Mouse (Mus musculus) hindbrain, embryonic 10.5 days (tissue): ENCODE measurements around the gene Olfr1177-ps. TPM values are rescaled to one million over a fixed set of nuclear protein-coding genes. Genes with fewer than 3 reads are reported as not detected.

Experiments
- DNase-seq: peaks from one replicate; pipeline ENCODE4 v3.0.0-alpha.2; 2017; ENCODE audit warnings: low spot score
- H3K27ac ChIP-seq: fragments of 300-500 bp; sonication (generic); 2 replicates; pipeline ENCODE4 v1.5.1; 2016; ENCODE audit warnings: mild to moderate bottlenecking, moderate library complexity
- H3K27me3 ChIP-seq: fragments of 300-500 bp; sonication (generic); 2 replicates; pipeline ENCODE4 v1.6.1; 2016; ENCODE audit warnings: mild to moderate bottlenecking; ENCODE audit not compliant: poor library complexity, insufficient read depth, severe bottlenecking
- H3K36me3 ChIP-seq: fragments of 300-500 bp; sonication (generic); 2 replicates; pipeline ENCODE4 v1.6.1; 2016; ENCODE audit warnings: mild to moderate bottlenecking, moderate library complexity
- H3K4me1 ChIP-seq: fragments of 300-500 bp; sonication (generic); replicated peaks from 2 replicates; pipeline ENCODE4 v1.6.1; 2016; ENCODE audit warnings: mild to moderate bottlenecking
- H3K4me3 ChIP-seq: fragments of 300-500 bp; sonication (generic); 2 replicates; pipeline ENCODE4 v1.5.1; 2016; ENCODE audit warnings: mild to moderate bottlenecking, moderate library complexity
- H3K9me3 ChIP-seq: fragments of 300-500 bp; sonication (generic); 2 replicates; pipeline ENCODE4 v1.6.1; 2016; ENCODE audit warnings: mild to moderate bottlenecking, moderate library complexity
- WGBS: fragments of 180-500 bp; shearing (Covaris S2); methylation state at CpG from one replicate; pipeline ENCODE4 v1.1.7; 2016; 5-methylcytosine and 5-hydroxymethylcytosine counted together
- polyA plus RNA-seq: library from polyadenylated mRNA; unstranded; fragments of >200 nt; fragmentation: Nextera tagmentation; extraction: Ambion mirVana; gene quantifications from 2 replicates; pipeline ENCODE4 v1.2.1, GENCODE M21; 2016

The Olfr1177-ps gene
- polyA plus RNA-seq: not detected in 2 replicates

- Histone ChIP-seq H3K4me3 (no peak within 1 kb of the TSS), H3K36me3 (no peaks in the 10 kb centered on the region), H3K4me1 (no peaks in the 10 kb centered on the region), H3K9me3 (no peaks in the 10 kb centered on the region), H3K27ac (no peak within 1 kb of the TSS), H3K27me3 (no peaks in the 10 kb centered on the region)
- 88% methylated on average over 1 of the region's 1 CpGs for WGBS
- no peak for DNase-seq
These were observed at the start of gene Olfr1177-ps for GRCm38 (mm10) chr2:88346392-88346791. TSS of gene Olfr1177-ps (minus strand) at chr2:88346492.

GRCm38 (mm10) chr2:88386762-88387161 is 40.5 kb upstream of the Olfr1177-ps start, which contains the start of gene Olfr1178:
TSS of gene Olfr1178 (plus strand) at chr2:88387062.
- Histone ChIP-seq H3K36me3 (no peaks in the 10 kb centered on the region), H3K4me1 (no peaks in the 10 kb centered on the region), H3K9me3 (no peaks in the 10 kb centered on the region), H3K27me3 (no peaks in the 10 kb centered on the region), H3K27ac (no peak within 1 kb of the TSS), H3K4me3 (no peak within 1 kb of the TSS)
- no peak for DNase-seq
- WGBS: 87% methylated on average over 1 of the region's 1 CpGs

DNA sequence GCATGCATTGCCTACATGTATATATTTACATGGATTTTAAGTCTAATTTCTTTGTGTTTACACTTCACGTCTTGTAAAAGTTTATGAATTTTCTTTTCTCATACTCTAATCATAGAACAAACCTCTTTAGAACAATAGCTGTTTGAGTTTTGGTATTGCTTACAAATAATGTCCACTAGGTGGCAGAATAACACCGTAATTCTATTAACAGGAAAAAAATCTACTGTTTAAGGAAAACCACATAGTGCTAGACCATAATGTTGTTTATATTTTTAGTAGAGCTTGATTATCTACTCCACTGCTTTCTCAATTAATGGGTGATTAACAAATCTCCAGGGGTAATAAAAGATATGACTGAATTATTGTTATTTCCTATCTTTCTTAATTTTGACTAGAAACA is 10.0 kb upstream of the Olfr1177-ps start:
- Histone ChIP-seq H3K9me3 (no peaks in the 10 kb centered on the region), H3K36me3 (no peaks in the 10 kb centered on the region), H3K4me3 (no peak overlapping the region), H3K27ac (no peak overlapping the region), H3K27me3 (no peaks in the 10 kb centered on the region), H3K4me1 (no peaks in the 10 kb centered on the region)
- DNase-seq: no peak
- 2% methylated on average over 2 of the region's 2 CpGs for WGBS

DNA sequence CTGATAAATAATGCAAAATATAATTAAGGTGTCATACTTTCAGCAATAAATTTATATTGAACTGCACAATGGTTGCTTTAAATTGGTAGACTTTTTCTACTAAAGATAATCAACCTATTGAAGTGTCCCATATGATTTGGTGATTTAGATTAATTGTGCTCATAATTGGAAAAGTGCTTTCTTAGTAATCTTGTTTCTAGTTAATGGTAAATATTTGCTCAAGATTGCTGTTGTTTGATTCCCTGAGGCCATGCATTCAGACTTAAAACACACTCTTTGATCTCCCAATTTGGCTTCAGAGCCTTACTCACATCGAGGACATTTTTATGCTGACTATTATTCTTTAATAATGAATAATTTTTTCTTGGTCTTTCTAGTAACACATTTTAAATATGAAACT is 9.9 kb downstream of the Olfr1177-ps start, which contains the start of gene Olfr1176:
Gene Olfr1176, plus strand, starts transcription at position 301 of the 400 bp plus-strand sequence.
- whole genome bisulfite sequencing: 84% methylated on average over 1 of the region's 1 CpGs

GRCm38 (mm10) chr2:88327115-88327514 is 19.2 kb downstream of the Olfr1177-ps start, which contains the start of gene Olfr1175-ps:
TSS of gene Olfr1175-ps (minus strand) at chr2:88327215.
- Histone ChIP-seq H3K27me3 (no peaks in the 10 kb centered on the region), H3K4me3 (no peak within 1 kb of the TSS), H3K36me3 (no peaks in the 10 kb centered on the region), H3K4me1 (no peaks in the 10 kb centered on the region), H3K9me3 (no peaks in the 10 kb centered on the region), H3K27ac (no peak within 1 kb of the TSS)
- 91% methylated on average over 2 of the region's 2 CpGs for WGBS
- DNase-seq: no peak

More for the DNA sequence above, 9.9 kb downstream of the Olfr1177-ps start, which contains the start of gene Olfr1176:
- DNase-seq: no peak
- no peaks in the 10 kb centered on the region for H3K4me1 ChIP-seq
- H3K36me3 ChIP-seq: no peaks in the 10 kb centered on the region
- H3K9me3 ChIP-seq: no peaks in the 10 kb centered on the region
- H3K27ac ChIP-seq: no peak within 1 kb of the TSS
- no peaks in the 10 kb centered on the region for H3K27me3 ChIP-seq
- no peak within 1 kb of the TSS for H3K4me3 ChIP-seq

GRCm38 (mm10) chr2:88315035-88315434 is 31.3 kb downstream of the Olfr1177-ps start, which contains the start of gene Olfr1174-ps:
TSS of gene Olfr1174-ps (minus strand) at chr2:88315135.
- Histone ChIP-seq H3K27me3 (no peaks in the 10 kb centered on the region), H3K9me3 (no peaks in the 10 kb centered on the region), H3K36me3 (no peaks in the 10 kb centered on the region), H3K4me1 (no peaks in the 10 kb centered on the region), H3K27ac (no peak within 1 kb of the TSS), H3K4me3 (no peak within 1 kb of the TSS)
- WGBS: 95% methylated on average over 4 of the region's 4 CpGs
- DNase-seq: no peak

Other genes with a start within 250 kb of the Olfr1177-ps start
- gene Olfr1166, start 218.2 kb downstream of the Olfr1177-ps start, polyA plus RNA-seq: not detected in 2 replicates
- not detected in 2 replicates for gene Olfr1167, start 191.3 kb downstream of the Olfr1177-ps start, polyA plus RNA-seq
- not detected in 2 replicates for gene Olfr1168, start 164.6 kb downstream of the Olfr1177-ps start, polyA plus RNA-seq
- not detected in 2 replicates for gene Olfr1170, start 118.2 kb downstream of the Olfr1177-ps start, polyA plus RNA-seq
- not detected in 2 replicates for gene Olfr1173, start 66.6 kb downstream of the Olfr1177-ps start, polyA plus RNA-seq
- gene Olfr1174-ps, start 31.4 kb downstream of the Olfr1177-ps start, polyA plus RNA-seq: not detected in 2 replicates
- gene Olfr1175-ps, start 19.3 kb downstream of the Olfr1177-ps start, polyA plus RNA-seq: not detected in 2 replicates
- not detected in 2 replicates for gene Olfr1176, start 9.8 kb downstream of the Olfr1177-ps start, polyA plus RNA-seq
- gene Olfr1178, start 40.6 kb upstream of the Olfr1177-ps start, polyA plus RNA-seq: not detected in 2 replicates
- gene Olfr1179, start 60.0 kb upstream of the Olfr1177-ps start, polyA plus RNA-seq: not detected in 2 replicates
- gene Olfr1180, start 72.7 kb upstream of the Olfr1177-ps start, polyA plus RNA-seq: not detected in 2 replicates
- not detected in 2 replicates for gene Olfr1181, start 79.7 kb upstream of the Olfr1177-ps start, polyA plus RNA-seq
- not detected in 2 replicates for gene Gm13757, start 102.6 kb upstream of the Olfr1177-ps start, polyA plus RNA-seq
- not detected in 2 replicates for gene Olfr1183, start 108.4 kb upstream of the Olfr1177-ps start, polyA plus RNA-seq
- gene Olfr1184, start 137.1 kb upstream of the Olfr1177-ps start, polyA plus RNA-seq: not detected in 2 replicates
- gene Olfr1185-ps1, start 146.8 kb upstream of the Olfr1177-ps start, polyA plus RNA-seq: not detected in 2 replicates
- gene Olfr1186, start 172.1 kb upstream of the Olfr1177-ps start, polyA plus RNA-seq: not detected in 2 replicates
- not detected in 2 replicates for gene Olfr1188, start 210.4 kb upstream of the Olfr1177-ps start, polyA plus RNA-seq
- not detected in 2 replicates for gene Olfr1189, start 240.0 kb upstream of the Olfr1177-ps start, polyA plus RNA-seq